Mouse (Mus musculus) gonadal fat pad, adult 2 months (tissue): ENCODE results near the gene Dido1. TPM values are rescaled to one million over a fixed set of nuclear protein-coding genes. Genes with fewer than 3 reads are reported as not detected.

Experiments
- polyA plus RNA-seq: library from polyadenylated mRNA; depleted of rRNA; stranded (reverse); fragments of >200 nt; gene quantifications from 2 replicates; pipeline ENCODE4 v1.2.3, GENCODE M21; 2012; rRNA removed

The Dido1 gene
- polyA plus RNA-seq, 1 experiment, result 21.5 TPM

Other genes starting within 250 kb of the Dido1 start
- gene Ntsr1, start 210.0 kb downstream of the Dido1 start, polyA plus RNA-seq, result 4.3 and 4.4 TPM in 2 replicates
- 19.9 and 20.0 TPM in 2 replicates for gene Mrgbp, start 128.7 kb downstream of the Dido1 start, polyA plus RNA-seq
- gene Ogfr, start 120.8 kb downstream of the Dido1 start, polyA plus RNA-seq, result 42.3 and 64.6 TPM in 2 replicates
- gene Col9a3, start 112.2 kb downstream of the Dido1 start, polyA plus RNA-seq, result 0.88 and 1.0 TPM in 2 replicates
- gene Tcfl5, start 67.3 kb downstream of the Dido1 start, polyA plus RNA-seq, result 0.35 and 1.0 TPM in 2 replicates
- gene Gid8, start 118 bp upstream of the Dido1 start, polyA plus RNA-seq, result 44.0 and 44.7 TPM in 2 replicates
- 197 and 221 TPM in 2 replicates for gene Slc17a9, start 15.3 kb upstream of the Dido1 start, polyA plus RNA-seq
- gene Bhlhe23, start 66.9 kb upstream of the Dido1 start, polyA plus RNA-seq, result not detected in 2 replicates
- 42.2 and 45.4 TPM in 2 replicates for gene Ythdf1, start 210.9 kb upstream of the Dido1 start, polyA plus RNA-seq
- 0.09 TPM in 1 of 2 replicates, not detected in the other for gene Birc7, start 219.0 kb upstream of the Dido1 start, polyA plus RNA-seq
- gene Nkain4, start 244.7 kb upstream of the Dido1 start, polyA plus RNA-seq, result 28.8 and 29.0 TPM in 2 replicates